Mouse (Mus musculus): ENCODE data around the gene Amigo3.

DNA sequence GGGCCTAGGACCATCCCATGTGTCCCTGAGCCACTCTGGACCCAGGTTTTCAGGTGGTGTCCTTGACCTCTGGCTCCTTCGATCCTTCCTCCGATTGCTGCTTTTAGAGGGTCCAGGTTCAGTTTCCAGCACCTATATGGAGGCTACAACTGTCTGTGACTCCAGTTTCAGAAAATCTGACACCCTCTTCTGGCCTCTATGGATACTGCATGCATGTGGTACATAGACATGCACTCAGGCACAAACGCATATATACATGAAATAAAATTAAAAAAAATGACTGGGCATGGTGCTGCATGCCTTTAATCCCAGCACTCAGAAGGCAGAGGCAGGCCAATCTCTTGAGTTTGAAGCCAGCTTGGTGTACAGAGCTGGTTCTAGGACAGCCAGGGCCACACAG is 25.1 kb upstream of the Amigo3 start:
- TF ChIP-seq GATA1 (IDR thresholded peaks at IDR 0.05; ENCODE audit: borderline replicate concordance, low read length) (no peak), FLI1 (IDR thresholded peaks at IDR 0.05; ENCODE audit: low read length) (no peak)

Data from megakaryocyte, embryonic 14.5 days (primary cell).